ENCODE assay signal across 8 mouse cellular contexts in genomic region chr19:3719362-3719891, GRCm38 (mm10). TPM values are rescaled to one million over a fixed set of nuclear protein-coding genes. Genes with fewer than 3 reads are reported as not detected.
DNase-seq lines count a peak whose midpoint lies in the region; TF ChIP-seq lines count a peak whose summit lies in the region.

No protein-coding gene starts in this region.

- H3K4me3 ChIP-seq in left cerebral cortex, adult 2 months, result peak overlapping the region; percentile 49

- H3K27ac ChIP-seq in left cerebral cortex, adult 2 months, result peak overlapping the region; percentile 86

- intact Hi-C loops in gastrocnemius, postnatal 14 days (cut with DNase I; ENCODE audit: low total_unique reads), result no loop called here
- intact Hi-C loops in left cerebral cortex, adult 2 months (cut with DNase I), result loop anchor here (5.0 kb wide), 1 partner anchor 97 kb away; no protein-coding TSS in a partner anchor

- DNase-seq in adrenal gland, postnatal 10 days, result peak; percentile 83
- DNase-seq in embryo, embryonic 10.5 days (ENCODE audit: low spot score), result peak; percentile 65
- peak; percentile 58 for DNase-seq in gastrocnemius, postnatal 14 days
- DNase-seq in induced T-regulatory cell, adult 2 months (ENCODE audit: low read depth), result peak; percentile 64
- peak; percentile 52 to 69 for DNase-seq in left cerebral cortex, adult 2 months (ENCODE audit: extremely low spot score in 1 of 2, low spot score in 2 of 2)
- peak; percentile 83 for DNase-seq in lung, postnatal 36 days
- DNase-seq in retina, postnatal 1 day, result peak; percentile 65
- peak; percentile 72 for DNase-seq in urinary bladder, postnatal 14 days (ENCODE audit: low spot score)

- peak; percentile 57 for TF ChIP-seq CTCF in left cerebral cortex, adult 2 months (IDR thresholded peaks at IDR 0.05)

RNA-seq across cellular contexts. Expression of gene 1810055G02Rik, which starts 11.3 kb away (rescaled TPM):
- total RNA-seq in adrenal gland, postnatal 10 days (2021), result 10 to 100 TPM; 20.9 to 45.9 TPM
- 10 to 100 TPM in 1 of 2 experiments, 1 to 10 TPM in 1; 9.7 to 15.9 TPM for total RNA-seq in gastrocnemius, postnatal 14 days (2021)
- total RNA-seq in left cerebral cortex, adult 2 months (2021), result 10 to 100 TPM; 31.3 to 38.5 TPM

RNA-seq across cellular contexts. Expression of gene Lrp5, which starts 33.1 kb away (rescaled TPM):
- 100 to 1,000 TPM in 1 of 2 experiments, 10 to 100 TPM in 1; 87.0 to 104 TPM for total RNA-seq in adrenal gland, postnatal 10 days (2021)
- 10 to 100 TPM; 33.0 to 39.3 TPM for total RNA-seq in gastrocnemius, postnatal 14 days (2021)
- 1 to 10 TPM; 8.3 to 9.3 TPM for total RNA-seq in left cerebral cortex, adult 2 months (2021)

RNA-seq across cellular contexts. Expression of gene Kmt5b, which starts 47.8 kb away (rescaled TPM):
- 10 to 100 TPM; 42.2 to 55.8 TPM for total RNA-seq in adrenal gland, postnatal 10 days (2021)
- total RNA-seq in gastrocnemius, postnatal 14 days (2021), result 10 to 100 TPM; 20.1 to 20.2 TPM
- total RNA-seq in left cerebral cortex, adult 2 months (2021), result 10 to 100 TPM; 52.4 to 52.6 TPM

Comparison
In these comparisons a context has a peak if more than half of its experiments do, and no peak if none do; other contexts are left out.
1. Peak in every context shown above with its lines: DNase-seq, H3K4me3 ChIP-seq and H3K27ac ChIP-seq.